Mouse (Mus musculus): ENCODE data around the gene Ccdc151.

Ccdc151 gene

DNA sequence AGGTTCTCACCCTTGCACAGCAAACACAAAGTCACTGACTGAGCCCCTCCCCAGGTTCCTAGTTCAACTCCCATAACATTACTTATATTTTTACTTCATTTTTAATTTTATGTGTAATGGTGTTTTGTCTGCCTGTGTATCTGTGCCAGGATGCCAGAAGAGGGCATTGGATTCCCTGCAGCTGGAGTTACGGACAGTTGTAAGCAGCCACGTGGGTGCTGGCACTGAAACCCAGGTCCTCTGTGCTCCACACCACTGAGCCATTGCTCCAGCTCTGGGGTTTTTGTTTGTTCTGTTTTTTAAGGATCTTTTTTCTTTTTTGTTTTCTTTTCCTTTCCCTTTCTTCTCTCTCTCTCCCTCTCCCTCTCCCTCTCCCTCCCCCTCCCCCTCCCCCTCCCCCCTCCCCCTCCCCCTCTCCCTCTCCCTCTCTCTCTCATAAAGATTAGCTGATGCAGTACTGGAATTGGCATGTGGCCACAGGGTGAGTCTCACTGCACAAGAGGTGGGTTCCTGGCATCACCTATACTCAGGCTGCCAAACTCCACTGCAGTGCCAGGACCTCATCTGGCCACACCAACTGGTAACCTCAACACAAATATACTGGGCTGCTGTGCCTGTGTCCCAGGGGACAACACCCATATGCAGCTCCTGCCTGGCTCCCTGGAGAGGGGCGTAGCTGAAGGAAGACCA lies 6.1 kb downstream of the Ccdc151 start:
- no peak for DNase-seq (ENCODE audit: low spot score)

DNA sequence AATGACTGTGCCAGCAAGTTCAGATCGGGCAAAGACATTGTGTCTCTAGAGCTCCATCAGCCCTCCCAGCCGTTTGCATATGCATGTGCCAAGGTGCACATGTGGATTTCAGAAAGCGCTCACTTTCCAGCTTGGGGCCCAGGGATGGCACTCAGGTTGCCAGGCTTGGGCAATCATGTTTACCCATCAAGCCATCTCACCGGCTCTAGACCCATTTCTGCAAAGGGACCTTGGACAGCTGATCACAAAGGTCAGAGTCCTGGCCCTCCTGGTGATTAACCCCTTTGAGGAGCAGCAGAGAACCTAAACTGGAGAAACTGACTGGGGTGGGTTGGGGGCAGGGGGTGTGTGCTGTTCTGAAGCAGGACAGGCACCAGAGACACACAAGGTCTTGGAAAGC lies 10.2 kb downstream of the Ccdc151 start:
- no peak for DNase-seq (ENCODE audit: low spot score)

GRCm38 (mm10) chr9:21989230-21990110 lies 13.0 kb downstream of the Ccdc151 start, which contains the start of gene Rgl3:
Gene Rgl3, minus strand, starts transcription at chr9:21989446.
- no peak for DNase-seq (ENCODE audit: low spot score)

GRCm38 (mm10) chr9:21988421-21989101 lies 13.9 kb downstream of the Ccdc151 start:
- no peak for DNase-seq (ENCODE audit: low spot score)

DNA sequence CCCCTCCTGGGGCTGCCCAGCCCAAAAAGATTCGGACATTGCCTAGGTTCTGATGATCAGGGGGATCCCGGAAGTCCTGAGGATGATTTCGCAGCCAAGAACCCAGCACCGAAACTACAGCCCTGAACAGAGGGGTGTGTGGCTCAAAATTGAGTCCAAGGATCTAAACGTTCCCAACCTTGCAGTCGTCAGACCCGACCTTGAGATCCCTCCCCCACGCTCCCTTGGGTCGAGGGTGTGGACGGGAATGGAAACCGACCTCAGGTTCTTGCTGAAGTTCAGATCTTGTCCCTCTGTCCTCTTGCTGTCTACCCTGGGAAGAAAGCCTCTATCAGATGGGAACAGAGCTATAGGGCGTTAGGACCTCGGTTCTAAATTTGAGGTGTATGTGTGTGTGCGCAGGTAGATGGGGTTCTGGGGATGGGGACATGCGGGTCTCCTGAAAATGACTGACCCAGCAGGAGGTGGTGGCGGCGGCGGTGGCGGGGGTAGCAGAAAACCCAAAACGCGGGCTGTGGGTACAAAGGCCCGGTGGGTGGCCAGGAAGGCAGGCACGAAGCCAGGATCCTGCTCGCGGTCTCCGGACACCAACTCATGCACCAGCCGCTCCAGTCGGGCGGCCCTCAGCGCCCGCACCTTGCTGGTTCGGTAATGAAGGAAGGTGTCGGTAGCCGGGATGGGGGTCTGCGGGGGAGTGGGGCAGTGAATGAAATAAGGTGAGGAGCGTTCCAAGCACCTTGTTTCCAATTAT lies 14.7 kb downstream of the Ccdc151 start:
- no peak for DNase-seq (ENCODE audit: low spot score)

DNA sequence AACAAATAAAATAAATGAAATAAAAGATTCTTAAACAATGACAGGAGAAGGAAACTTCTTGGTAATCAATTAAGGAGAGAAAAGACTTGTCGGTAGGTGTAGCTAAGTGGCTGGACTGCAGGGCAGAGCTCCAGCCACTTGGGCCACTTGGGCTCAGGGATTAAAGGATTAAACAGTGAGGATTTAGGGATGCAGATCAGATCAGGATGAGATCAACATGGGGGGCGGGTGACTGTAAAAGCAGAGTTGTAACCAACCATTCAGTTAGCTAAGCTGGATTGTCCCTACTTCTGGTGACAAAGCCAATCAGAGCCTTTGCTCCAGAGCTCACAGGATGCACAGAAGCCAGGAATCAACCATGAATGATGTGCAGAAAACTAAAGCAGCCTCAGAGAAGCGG lies 18.5 kb downstream of the Ccdc151 start:
- DNase-seq (ENCODE audit: low spot score) = no peak

- DNase-seq (ENCODE audit: low spot score) = no peak
Observed at GRCm38 (mm10) chr9:21978398-21979128, 23.9 kb downstream of the Ccdc151 start.

DNA sequence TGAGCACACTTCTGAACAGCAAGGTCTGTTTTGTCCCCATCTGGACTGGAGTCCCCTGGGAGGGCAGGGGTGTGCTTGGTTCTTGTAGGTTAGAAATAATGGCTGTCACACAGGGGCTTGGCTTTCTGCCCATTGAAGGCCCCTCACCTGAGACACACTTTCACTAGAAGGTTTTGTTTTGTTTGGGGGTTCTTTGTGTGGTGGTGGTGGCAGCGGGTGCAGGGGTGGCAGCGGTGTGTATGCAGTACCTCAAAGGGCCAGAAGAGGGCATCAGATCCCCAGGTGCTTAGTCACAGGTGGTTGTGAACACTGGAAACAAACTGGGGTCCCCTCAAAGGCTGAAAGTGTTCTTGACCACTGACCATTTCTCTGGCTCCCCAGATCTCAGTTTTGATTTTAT lies 24.5 kb downstream of the Ccdc151 start:
- DNase-seq (ENCODE audit: low spot score) = no peak

GRCm38 (mm10) chr9:21977331-21977730 lies 25.1 kb downstream of the Ccdc151 start:
- no peak for DNase-seq (ENCODE audit: low spot score)

- no peak for DNase-seq (ENCODE audit: low spot score)
Observed at GRCm38 (mm10) chr9:21976626-21977175, 25.7 kb downstream of the Ccdc151 start.

DNA sequence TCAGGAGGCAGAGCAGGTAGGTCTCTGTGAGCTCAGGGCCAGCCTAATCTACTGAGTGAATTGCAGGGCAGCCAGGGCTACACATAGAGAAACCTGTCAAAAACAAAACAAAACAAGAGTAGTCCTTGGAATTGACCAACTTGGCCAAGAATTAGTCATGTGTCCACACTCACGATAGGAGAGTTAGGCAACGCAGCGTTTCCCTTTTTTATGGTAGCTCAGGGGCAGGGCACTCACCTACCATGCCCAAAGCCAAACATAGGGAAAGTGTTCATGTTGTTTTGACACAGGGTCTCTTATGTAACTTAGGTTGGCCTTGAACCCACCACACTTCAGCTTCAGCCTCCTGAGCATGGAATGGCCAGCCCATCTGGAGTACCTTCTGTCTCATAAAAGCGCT lies 33.1 kb downstream of the Ccdc151 start:
- no peak for DNase-seq (ENCODE audit: low spot score)

GRCm38 (mm10) chr9:21968883-21969282 lies 33.6 kb downstream of the Ccdc151 start:
- DNase-seq (ENCODE audit: low spot score) = no peak

GRCm38 (mm10) chr9:21963417-21963816 lies 39.0 kb downstream of the Ccdc151 start, which contains the start of gene Epor:
Gene Epor, minus strand, starts transcription at chr9:21963506.
- DNase-seq (ENCODE audit: low spot score) = no peak

GRCm38 (mm10) chr9:21962416-21963059 lies 39.9 kb downstream of the Ccdc151 start:
- DNase-seq (ENCODE audit: low spot score) = peak; percentile 70

DNA sequence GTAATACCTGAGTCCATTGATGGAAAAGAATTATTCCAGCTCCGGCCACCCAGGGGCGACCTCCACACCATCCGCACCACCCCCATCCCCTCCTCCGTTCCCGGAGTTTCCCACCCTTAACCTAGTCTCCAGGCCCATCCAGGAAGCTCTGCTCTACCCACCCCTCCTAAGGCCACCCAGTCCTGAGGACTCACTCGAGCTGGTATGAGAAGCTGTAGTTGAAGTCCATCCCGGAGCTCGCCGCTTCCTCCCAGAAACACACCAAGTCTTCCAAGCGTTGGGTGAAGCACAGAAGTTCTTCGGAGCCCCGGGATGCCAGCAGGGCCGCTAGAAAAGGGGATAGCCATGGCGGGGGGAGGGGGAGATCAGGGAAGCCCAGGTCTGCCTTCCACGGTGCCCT lies 40.4 kb downstream of the Ccdc151 start:
- DNase-seq (ENCODE audit: low spot score) = no peak

- DNase-seq (ENCODE audit: low spot score) = no peak
Observed at GRCm38 (mm10) chr9:21961366-21961980, 41.0 kb downstream of the Ccdc151 start.

- DNase-seq (ENCODE audit: low spot score) = no peak
Observed at GRCm38 (mm10) chr9:21960558-21961208, 41.8 kb downstream of the Ccdc151 start.

DNA sequence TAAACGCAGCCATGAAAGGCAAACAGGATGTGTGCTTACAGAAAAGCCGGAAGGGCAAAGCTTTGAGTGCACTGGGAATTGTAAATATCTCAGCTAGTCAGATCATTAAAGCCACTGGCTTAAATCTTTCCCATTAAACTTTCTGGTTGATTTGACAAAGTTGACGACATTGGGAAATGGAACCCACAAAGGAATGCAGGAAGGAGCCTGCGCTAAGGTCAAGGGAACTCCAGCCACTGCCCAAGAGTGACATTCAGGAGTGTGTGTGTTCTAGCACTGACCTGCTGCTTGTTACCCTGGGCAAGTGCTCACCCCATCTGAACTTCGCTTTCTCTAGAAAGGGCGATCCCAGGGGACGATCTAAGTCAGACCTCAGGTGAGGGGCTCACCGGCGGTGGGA lies 42.3 kb downstream of the Ccdc151 start:
- DNase-seq (ENCODE audit: low spot score) = no peak

DNA sequence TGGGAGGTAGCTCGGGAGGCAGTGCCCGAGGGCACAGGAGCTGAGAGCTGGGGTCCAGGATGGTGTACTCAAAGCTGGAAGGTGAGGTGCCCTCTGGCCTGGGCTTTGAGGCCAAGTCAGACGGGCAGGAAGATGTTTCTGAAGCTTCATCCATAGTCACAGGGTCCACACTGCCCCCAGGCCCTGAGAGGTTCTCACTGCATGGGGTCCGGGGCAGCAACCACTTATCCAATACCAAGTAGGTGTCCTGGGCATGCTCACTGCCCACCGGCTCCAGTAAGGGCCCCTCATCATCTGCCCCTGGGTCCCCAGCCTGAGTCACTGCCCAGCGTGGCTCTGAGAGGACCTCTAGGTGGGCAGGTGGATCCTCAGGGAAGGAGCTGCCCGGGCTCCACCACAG lies 43.2 kb downstream of the Ccdc151 start:
- DNase-seq (ENCODE audit: low spot score) = no peak

Measured in left cerebral cortex, adult 11 months (tissue).